Mouse (Mus musculus) kidney, embryonic 15.5 days (tissue): Measurements from ENCODE around the gene Serpinb6a. TPM values are rescaled to one million over a fixed set of nuclear protein-coding genes. Genes with fewer than 3 reads are reported as not detected.
A peak's percentile ranks its signal among the peaks of the same experiment; 100 is the strongest.
"Not testable (repeated sequence)": the region's sequence is repeated elsewhere in the genome, so short reads cannot be mapped to it uniquely, and the experiment has no call there.

ENCODE experiments used
- ATAC-seq: fragments of 200-750 bp; cut with Nextera tagmentation; replicated peaks from 2 replicates; pipeline ENCODE4 v1.8.0; 2017; ENCODE audit warnings: moderate TSS enrichment; ENCODE audit not compliant: low FRiP score
- H3K27ac ChIP-seq: fragments of 300-500 bp; sonication (generic); 2 replicates; pipeline ENCODE4 v1.5.1; 2015; ENCODE audit warnings: mild to moderate bottlenecking, inconsistent platforms
- H3K27me3 ChIP-seq: fragments of 300-500 bp; sonication (generic); 2 replicates; pipeline ENCODE4 v1.6.1; 2015; ENCODE audit warnings: inconsistent platforms
- H3K36me3 ChIP-seq: fragments of 300-500 bp; sonication (generic); 2 replicates; pipeline ENCODE4 v1.6.1; 2015; ENCODE audit warnings: inconsistent platforms
- H3K4me1 ChIP-seq: fragments of 300-500 bp; sonication (generic); 2 replicates; pipeline ENCODE4 v1.6.1; 2015; ENCODE audit warnings: inconsistent platforms
- H3K4me2 ChIP-seq: fragments of 300-500 bp; sonication (generic); 2 replicates; pipeline ENCODE4 v1.6.1; 2015; ENCODE audit warnings: moderate library complexity, mild to moderate bottlenecking, inconsistent platforms
- H3K4me3 ChIP-seq: fragments of 300-500 bp; sonication (generic); replicated peaks from 2 replicates; pipeline ENCODE4 v1.5.1; 2015; ENCODE audit warnings: mild to moderate bottlenecking, inconsistent platforms
- H3K9ac ChIP-seq: fragments of 300-500 bp; sonication (generic); 2 replicates; pipeline ENCODE4 v1.6.1; 2015; ENCODE audit warnings: mild to moderate bottlenecking, inconsistent platforms
- H3K9me3 ChIP-seq: fragments of 300-500 bp; sonication (generic); replicated peaks from 2 replicates; pipeline ENCODE4 v1.6.1; 2016; ENCODE audit warnings: inconsistent platforms
- WGBS: fragments of 180-500 bp; shearing (Covaris S2); methylation state at CpG from one replicate; pipeline ENCODE4 v1.1.7; 2015; ENCODE audit warnings: mixed read lengths; 5-methylcytosine and 5-hydroxymethylcytosine counted together
- polyA plus RNA-seq: library from polyadenylated mRNA; unstranded; fragments of >200 nt; fragmentation: Nextera tagmentation; extraction: Ambion mirVana; gene quantifications from 2 replicates; pipeline ENCODE4 v1.2.1, GENCODE M21; 2015

The Serpinb6a gene
- polyA plus RNA-seq, 1 experiment from 2014 or later: 70.9 TPM

- H3K27ac ChIP-seq, H3K4me3 ChIP-seq, H3K9me3 ChIP-seq, H3K27me3 ChIP-seq, ATAC-seq, H3K36me3 ChIP-seq, H3K4me2 ChIP-seq, H3K9ac ChIP-seq: not testable (repeated sequence)
- H3K4me1 ChIP-seq: peaks cover 17% of the 10 kb centered on the region; the same call in 1 of the 2 replicates
Measured at GRCm38 (mm10) chr13:33937587-33937986, 65.0 kb downstream of the Serpinb6a start.

DNA sequence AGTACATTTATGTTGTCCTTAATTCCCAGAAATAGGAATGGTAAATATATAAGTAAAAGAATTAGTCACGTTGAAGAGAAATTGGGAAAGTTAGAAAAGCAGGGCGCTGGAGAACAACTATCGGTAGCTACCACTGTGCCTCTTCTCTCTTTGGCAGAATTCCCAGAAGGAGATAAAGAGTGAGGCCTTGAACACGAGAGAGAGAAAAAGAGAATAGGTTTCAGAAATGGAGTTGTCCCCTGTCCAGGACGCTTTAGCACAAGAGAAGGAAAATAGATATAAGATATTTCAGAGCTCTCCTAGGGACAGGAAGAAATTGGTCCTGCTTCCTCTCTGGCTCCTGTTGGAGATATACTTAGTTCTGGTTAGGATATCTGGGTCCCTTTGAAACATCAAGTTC, 65.4 kb downstream of the Serpinb6a start:
- Histone ChIP-seq H3K4me2 (no peak overlapping the region), H3K36me3 (no peaks in the 10 kb centered on the region), H3K4me3 (no peak overlapping the region), H3K27me3 (no peaks in the 10 kb centered on the region), H3K27ac (no peak overlapping the region), H3K9me3 (no peaks in the 10 kb centered on the region), H3K4me1 (peaks cover 17% of the 10 kb centered on the region; the same call in 1 of the 2 replicates), H3K9ac (no peak overlapping the region)
- no peak for ATAC-seq
- whole genome bisulfite sequencing: 81% methylated on average over 5 of the region's 5 CpGs

GRCm38 (mm10) chr13:33935465-33936181, 67.0 kb downstream of the Serpinb6a start:
- peak overlapping the region; percentile 71 for H3K4me3 ChIP-seq
- peak overlapping the region; percentile 90 for H3K4me2 ChIP-seq
- peak overlapping the region; percentile 83 for H3K27ac ChIP-seq
- H3K27me3 ChIP-seq: no peaks in the 10 kb centered on the region
- peaks cover 17% of the 10 kb centered on the region; the same call in 1 of the 2 replicates for H3K4me1 ChIP-seq
- no peaks in the 10 kb centered on the region for H3K36me3 ChIP-seq
- peak overlapping the region; percentile 61 for H3K9ac ChIP-seq
- WGBS: under 1% methylated on average over 43 of the region's 44 CpGs
- peak; percentile 95 for ATAC-seq
- H3K9me3 ChIP-seq: no peaks in the 10 kb centered on the region

- H3K4me3 ChIP-seq: peak overlapping the region; percentile 71
- H3K36me3 ChIP-seq: peaks cover 7% of the 10 kb centered on the region
- H3K27me3 ChIP-seq: no peaks in the 10 kb centered on the region
- peak; percentile 59; the same call in 1 of the 2 replicates for ATAC-seq
- 37% methylated on average over 6 of the region's 6 CpGs for WGBS
- H3K4me1 ChIP-seq: peaks cover 17% of the 10 kb centered on the region; the same call in 1 of the 2 replicates
- H3K9ac ChIP-seq: peak overlapping the region; percentile 61; the same call in 1 of the 2 replicates
- peak overlapping the region; percentile 90 for H3K4me2 ChIP-seq
- peak overlapping the region; percentile 83 for H3K27ac ChIP-seq
- no peaks in the 10 kb centered on the region for H3K9me3 ChIP-seq
Measured at GRCm38 (mm10) chr13:33934743-33935142, 67.9 kb downstream of the Serpinb6a start.

DNA sequence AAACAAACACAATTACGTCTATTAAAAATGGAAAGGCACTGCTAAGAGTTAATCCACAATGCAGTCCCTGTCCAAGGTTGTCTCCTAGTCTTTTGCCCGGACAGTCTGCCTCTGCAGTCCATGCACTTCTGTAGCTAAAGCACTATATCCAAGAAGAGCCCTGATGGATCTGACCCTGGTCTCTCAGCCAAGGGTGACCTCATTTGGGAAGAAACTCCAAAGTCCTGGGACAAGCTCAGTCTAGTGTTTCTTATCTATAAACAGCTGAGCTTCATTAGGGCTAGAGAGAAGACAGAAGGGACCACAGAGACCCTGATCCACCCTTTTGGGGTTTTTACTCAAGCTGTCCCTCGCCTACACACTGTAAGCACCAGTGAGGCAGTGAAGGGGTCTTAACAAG, 71.7 kb downstream of the Serpinb6a start:
- no peak for ATAC-seq
- no peak overlapping the region for H3K4me2 ChIP-seq

DNA sequence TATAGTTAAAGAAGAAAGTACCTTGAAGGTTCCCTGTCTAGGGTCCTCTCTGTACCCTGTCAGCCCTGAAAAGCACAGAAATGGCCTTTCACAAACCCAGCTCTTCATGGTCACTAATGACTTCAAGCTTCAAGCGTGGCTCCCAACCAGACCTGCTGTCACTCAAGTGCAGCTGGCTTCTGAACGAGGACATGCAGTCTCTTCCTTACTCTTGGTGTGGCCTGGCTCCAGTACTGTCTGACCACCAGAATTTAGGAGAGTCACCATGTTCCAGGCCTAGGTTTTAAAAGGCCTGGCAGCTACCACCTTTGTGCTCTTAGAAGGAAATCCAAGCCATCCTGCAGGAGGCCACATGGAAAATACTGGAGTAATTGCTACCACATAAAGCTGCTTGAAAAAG, 72.3 kb downstream of the Serpinb6a start:
- no peak for ATAC-seq
- Histone ChIP-seq H3K27me3 (no peaks in the 10 kb centered on the region), H3K9ac (no peak overlapping the region), H3K4me3 (no peak overlapping the region), H3K36me3 (peaks cover 28% of the 10 kb centered on the region), H3K27ac (no peak overlapping the region), H3K9me3 (no peaks in the 10 kb centered on the region), H3K4me2 (no peak overlapping the region), H3K4me1 (peaks cover 9% of the 10 kb centered on the region; the same call in 1 of the 2 replicates)
- 77% methylated on average over 2 of the region's 2 CpGs for WGBS

More for the DNA sequence above, 71.7 kb downstream of the Serpinb6a start:
- no peak overlapping the region for H3K9ac ChIP-seq
- no peak overlapping the region for H3K27ac ChIP-seq
- 80% methylated on average over 3 of the region's 3 CpGs for WGBS
- H3K27me3 ChIP-seq: no peaks in the 10 kb centered on the region
- peaks cover 25% of the 10 kb centered on the region for H3K36me3 ChIP-seq
- no peak overlapping the region for H3K4me3 ChIP-seq
- H3K9me3 ChIP-seq: no peaks in the 10 kb centered on the region
- peaks cover 12% of the 10 kb centered on the region; the same call in 1 of the 2 replicates for H3K4me1 ChIP-seq

DNA sequence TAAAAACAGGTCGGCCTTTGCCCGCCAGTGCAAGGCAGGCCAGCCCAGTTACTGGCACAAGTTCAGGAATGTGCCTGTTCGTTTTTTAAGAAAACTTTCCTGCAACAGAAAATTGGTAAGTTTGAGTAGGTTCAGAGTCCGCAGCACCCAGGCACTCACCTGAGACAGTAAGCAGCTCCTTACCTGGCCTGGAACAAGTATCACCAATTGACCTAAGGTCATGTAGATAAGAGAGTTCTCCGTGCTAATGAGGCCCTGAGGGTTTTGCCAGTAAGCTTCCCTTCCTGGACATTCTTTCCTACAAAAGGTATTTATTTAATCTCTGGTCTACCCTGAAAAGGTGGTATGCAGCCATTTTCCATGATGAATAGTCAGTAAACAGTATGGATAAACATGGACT, 80.9 kb downstream of the Serpinb6a start:
- no peaks in the 10 kb centered on the region for H3K9me3 ChIP-seq
- no peak overlapping the region for H3K4me3 ChIP-seq
- no peaks in the 10 kb centered on the region for H3K27me3 ChIP-seq
- H3K9ac ChIP-seq: no peak overlapping the region
- H3K36me3 ChIP-seq: peaks cover 73% of the 10 kb centered on the region
- no peak for ATAC-seq
- no peak overlapping the region for H3K4me2 ChIP-seq
- H3K27ac ChIP-seq: no peak overlapping the region
- H3K4me1 ChIP-seq: no peaks in the 10 kb centered on the region
- 86% methylated on average over 5 of the region's 5 CpGs for WGBS

DNA sequence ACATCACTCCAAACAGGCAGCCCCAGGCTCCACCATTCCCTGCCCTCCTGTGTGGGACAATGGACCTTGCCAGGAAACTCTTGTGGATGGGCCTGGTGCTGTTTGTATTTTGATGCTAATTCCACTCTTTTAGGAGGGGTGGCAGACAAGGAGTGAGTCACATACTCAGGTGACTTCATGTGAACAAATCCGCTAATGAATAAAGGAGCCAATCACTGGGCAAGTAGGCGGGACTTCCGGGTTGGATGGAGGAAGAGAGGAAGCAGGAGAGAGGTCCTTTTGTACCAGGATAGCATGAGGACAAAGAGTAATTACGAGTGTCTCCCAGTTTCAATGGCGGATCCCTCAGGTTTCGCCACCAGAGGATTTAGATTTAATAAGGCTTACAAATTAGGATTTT, 81.6 kb downstream of the Serpinb6a start:
- Histone ChIP-seq H3K36me3 (peaks cover 68% of the 10 kb centered on the region), H3K27me3 (no peaks in the 10 kb centered on the region), H3K27ac (no peak overlapping the region), H3K4me1 (no peaks in the 10 kb centered on the region), H3K9me3 (no peaks in the 10 kb centered on the region), H3K9ac (no peak overlapping the region), H3K4me3 (no peak overlapping the region), H3K4me2 (no peak overlapping the region)
- WGBS: 88% methylated on average over 6 of the region's 6 CpGs
- no peak for ATAC-seq

DNA sequence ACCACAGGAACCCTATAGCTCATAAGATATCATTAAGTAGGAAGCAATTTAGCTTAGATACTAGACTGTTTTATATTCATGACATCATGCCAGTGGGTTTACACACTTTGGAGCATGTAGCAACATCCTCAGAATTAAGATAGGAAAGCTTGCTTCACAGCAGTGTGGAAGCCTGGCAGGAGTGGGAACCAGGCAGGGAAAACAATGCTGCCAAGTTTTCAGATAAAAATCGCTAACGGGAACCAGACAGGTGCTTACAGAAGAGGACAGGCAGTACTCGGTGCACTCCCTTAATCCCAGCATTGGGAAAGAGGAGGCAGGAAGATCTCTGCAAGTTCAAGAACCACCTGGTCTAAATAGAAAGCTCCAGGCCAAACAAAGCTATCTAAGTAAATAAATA, 95.8 kb downstream of the Serpinb6a start:
- no peaks in the 10 kb centered on the region for H3K36me3 ChIP-seq
- WGBS: 83% methylated on average over 3 of the region's 3 CpGs
- no peak overlapping the region for H3K9ac ChIP-seq
- H3K9me3 ChIP-seq: no peaks in the 10 kb centered on the region
- no peak overlapping the region for H3K4me2 ChIP-seq
- no peak for ATAC-seq
- no peaks in the 10 kb centered on the region for H3K4me1 ChIP-seq
- no peaks in the 10 kb centered on the region for H3K27me3 ChIP-seq
- H3K27ac ChIP-seq: no peak overlapping the region
- H3K4me3 ChIP-seq: no peak overlapping the region

- H3K4me3 ChIP-seq: no peak within 1 kb of the TSS
- no peaks in the 10 kb centered on the region for H3K36me3 ChIP-seq
- no peak within 1 kb of the TSS for H3K27ac ChIP-seq
- H3K4me1 ChIP-seq: no peaks in the 10 kb centered on the region
- 76% methylated on average over 18 of the region's 18 CpGs for WGBS
- no peak within 1 kb of the TSS for H3K9ac ChIP-seq
- H3K27me3 ChIP-seq: no peaks in the 10 kb centered on the region
- H3K9me3 ChIP-seq: no peaks in the 10 kb centered on the region
- no peak for ATAC-seq
- no peak within 1 kb of the TSS for H3K4me2 ChIP-seq
Measured at GRCm38 (mm10) chr13:33905176-33905954, 97.2 kb downstream of the Serpinb6a start, which contains the start of gene Serpinb6c. Gene Serpinb6c, minus strand, starts transcription at chr13:33905708.

DNA sequence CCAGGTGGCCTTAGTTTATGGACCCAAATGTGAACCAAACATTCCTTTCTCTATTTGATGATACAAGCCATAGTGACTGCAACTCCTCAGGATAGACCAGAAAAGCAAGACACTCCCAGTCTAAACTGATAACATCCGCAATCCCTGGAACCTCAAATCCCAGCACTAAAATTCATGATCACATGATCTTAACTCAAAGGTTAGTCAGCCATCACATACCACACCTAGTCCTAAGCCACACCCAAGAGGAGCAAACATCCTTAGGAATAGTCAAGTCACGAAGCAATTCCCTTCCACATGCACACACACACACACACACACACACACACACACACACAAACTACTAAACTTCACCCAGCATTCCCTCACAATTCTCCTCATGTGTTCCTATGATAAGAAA, 99.3 kb downstream of the Serpinb6a start:
- no peaks in the 10 kb centered on the region for H3K27me3 ChIP-seq
- WGBS: 88% methylated on average over 2 of the region's 2 CpGs
- H3K4me2 ChIP-seq: no peak overlapping the region
- H3K9ac ChIP-seq: no peak overlapping the region
- no peak for ATAC-seq
- H3K36me3 ChIP-seq: no peaks in the 10 kb centered on the region
- no peak overlapping the region for H3K27ac ChIP-seq
- H3K9me3 ChIP-seq: no peaks in the 10 kb centered on the region
- H3K4me1 ChIP-seq: no peaks in the 10 kb centered on the region
- H3K4me3 ChIP-seq: no peak overlapping the region

DNA sequence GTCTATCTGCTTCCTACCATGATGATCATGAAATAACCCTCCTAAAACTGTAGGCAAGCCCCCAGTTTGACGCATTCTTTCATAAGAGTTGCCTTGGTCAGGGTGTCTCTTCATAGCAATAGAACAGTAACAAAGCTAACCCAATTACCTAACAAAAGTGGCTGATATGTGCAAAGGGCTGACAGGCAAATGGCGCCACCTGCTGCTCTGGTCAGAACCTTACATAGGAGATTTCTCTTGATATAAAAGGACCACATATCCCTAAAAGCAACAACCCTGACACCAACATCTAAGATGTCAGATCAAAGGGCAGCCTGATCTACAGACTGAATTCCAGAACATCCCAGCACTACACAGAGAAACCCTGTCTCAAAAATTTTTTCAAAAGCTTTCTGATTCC, 108.4 kb downstream of the Serpinb6a start:
- H3K36me3 ChIP-seq: no peaks in the 10 kb centered on the region
- 35% methylated on average over 2 of the region's 2 CpGs for WGBS
- no peak overlapping the region for H3K9ac ChIP-seq
- no peak overlapping the region for H3K27ac ChIP-seq
- H3K4me3 ChIP-seq: no peak overlapping the region
- ATAC-seq: no peak
- no peaks in the 10 kb centered on the region for H3K9me3 ChIP-seq
- no peaks in the 10 kb centered on the region for H3K4me1 ChIP-seq
- H3K27me3 ChIP-seq: no peaks in the 10 kb centered on the region
- no peak overlapping the region for H3K4me2 ChIP-seq
